Mouse (Mus musculus): ENCODE data around the gene Foxa1. TPM values are rescaled to one million over a fixed set of nuclear protein-coding genes. Genes with fewer than 3 reads are reported as not detected.

Gene Foxa1
- polyA plus RNA-seq (2015; fragmentation: Nextera tagmentation; extraction: Ambion mirVana): 14.8 and 18.0 TPM in 2 replicates

DNA sequence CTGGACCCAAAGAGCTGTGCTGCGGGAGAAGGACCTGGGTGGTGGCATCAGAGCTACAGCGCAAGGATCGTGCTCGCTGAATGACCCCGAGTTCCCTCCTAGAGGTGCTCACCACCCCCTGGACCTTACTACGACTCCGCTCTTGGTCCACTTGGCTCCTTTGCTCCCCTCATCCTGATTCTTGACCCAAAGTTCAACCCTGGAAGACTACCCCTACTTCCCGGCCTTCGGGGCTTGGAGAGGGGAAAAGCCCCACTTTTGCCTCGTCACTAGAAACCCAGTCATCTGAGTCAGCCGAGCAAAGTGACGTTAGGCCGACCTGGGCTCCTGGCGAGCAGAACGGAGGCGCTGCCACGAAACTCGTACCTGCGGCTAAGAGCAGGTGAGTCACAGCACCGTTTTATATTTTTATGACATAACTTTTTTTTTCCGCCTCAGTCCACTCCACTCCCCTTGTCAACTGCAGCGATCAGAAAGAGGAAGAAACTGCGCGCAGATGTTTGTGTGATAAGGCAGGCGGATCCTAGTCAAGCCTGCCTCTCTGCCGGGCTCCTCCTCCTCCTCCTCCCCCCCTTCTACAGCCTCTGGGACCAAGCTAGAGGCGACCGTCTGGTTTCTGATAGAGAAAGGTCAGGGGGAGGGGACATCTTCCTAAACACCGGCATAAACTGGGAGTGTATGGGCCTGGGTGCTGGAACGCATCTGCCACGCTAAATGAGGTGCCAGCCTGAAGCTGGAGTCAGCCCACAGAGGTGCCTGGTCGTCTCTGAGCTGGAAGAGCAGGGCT is at the start of gene Foxa1:
Gene Foxa1 (minus strand): TSS at position 502 of the 787 bp plus-strand sequence.
- no peaks in the 10 kb centered on the region for H3K9me3 ChIP-seq
- H3K27ac ChIP-seq: peak within 1 kb of the TSS; percentile 95
- ATAC-seq (ENCODE audit: borderline replicate concordance, extremely low read depth, low FRiP score, low TSS enrichment): peak; percentile 46; the same call in 1 of the 2 replicates
- H3K9ac ChIP-seq: peak within 1 kb of the TSS; percentile 65
- peak within 1 kb of the TSS; percentile 90 for H3K4me2 ChIP-seq
- peak within 1 kb of the TSS; percentile 58 for H3K4me3 ChIP-seq
- no peaks in the 10 kb centered on the region for H3K36me3 ChIP-seq
- WGBS: 0% methylated on average over 32 of the region's 32 CpGs
- peaks cover 96% of the 10 kb centered on the region for H3K27me3 ChIP-seq
- peaks cover 12% of the 10 kb centered on the region for H3K4me1 ChIP-seq

DNA sequence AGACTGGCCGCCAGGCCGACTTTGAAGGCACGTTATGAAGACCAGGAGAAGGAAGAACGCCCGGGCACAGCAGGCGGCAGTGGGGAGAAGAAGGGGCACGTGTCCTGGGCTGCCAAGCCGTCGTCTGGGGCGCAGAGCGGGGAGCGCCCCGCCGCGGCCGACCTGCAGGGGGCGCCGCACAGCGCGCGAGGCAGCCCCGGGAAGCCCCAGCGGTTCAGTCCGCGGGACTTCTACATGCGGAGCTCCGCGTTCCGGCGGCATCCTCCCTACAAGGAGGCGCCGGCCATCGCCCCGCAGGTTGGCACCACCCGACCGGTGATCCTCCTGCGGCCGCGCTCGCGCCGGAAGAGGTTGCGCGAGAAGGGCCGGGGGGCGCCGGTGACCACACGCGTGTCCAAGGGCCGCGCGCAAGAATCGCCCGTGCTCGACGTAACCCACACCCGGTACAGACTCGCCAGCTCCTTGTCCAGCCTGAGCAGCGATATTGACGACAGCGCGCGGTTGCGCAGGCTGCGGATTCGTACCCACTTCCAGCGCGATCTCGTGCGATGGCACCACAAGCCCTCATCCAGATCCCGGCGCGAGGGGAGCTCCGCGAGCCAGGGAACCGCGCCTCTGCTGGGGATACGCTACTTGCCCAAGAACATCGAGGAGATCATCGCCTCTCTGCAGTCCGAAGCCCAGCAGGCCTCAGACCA is 29.4 kb upstream of the Foxa1 start:
- Histone ChIP-seq H3K27me3 (peaks cover 24% of the 10 kb centered on the region), H3K4me1 (0 out of 2 replicates have a peak, but pooled peaks cover 6% of the 10 kb centered on the region), H3K4me2 (peak overlapping the region; percentile 84), H3K27ac (no peak overlapping the region), H3K9me3 (no peaks in the 10 kb centered on the region), H3K36me3 (0 out of 2 replicates have a peak, but pooled peaks cover 3% of the 10 kb centered on the region), H3K9ac (peak overlapping the region; percentile 5), H3K4me3 (peak overlapping the region; percentile 45)
- WGBS: 4% methylated on average over 65 of the region's 81 CpGs
- peak; percentile 91 for ATAC-seq (ENCODE audit: borderline replicate concordance, extremely low read depth, low FRiP score, low TSS enrichment)

DNA sequence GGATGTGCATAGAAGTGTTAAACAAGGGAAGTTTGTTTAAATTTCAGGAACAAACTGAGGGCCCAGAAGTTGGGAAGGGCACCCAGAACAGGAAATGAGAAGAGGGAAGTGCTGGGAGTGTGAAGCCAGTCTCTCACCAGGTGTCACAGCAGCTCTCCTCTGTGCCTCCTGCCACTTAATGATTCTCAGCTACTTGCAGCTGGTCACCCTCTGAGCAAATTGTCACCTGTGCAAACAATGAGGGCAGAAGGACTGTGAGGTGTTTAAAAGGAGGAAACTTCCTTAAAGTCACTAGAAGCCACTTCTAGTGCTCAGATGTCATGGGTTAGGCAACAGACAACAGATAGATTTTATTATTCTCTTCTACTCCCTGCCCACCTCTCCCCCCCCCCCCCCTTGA is 25.7 kb upstream of the Foxa1 start:
- H3K9ac ChIP-seq: no peak overlapping the region

DNA sequence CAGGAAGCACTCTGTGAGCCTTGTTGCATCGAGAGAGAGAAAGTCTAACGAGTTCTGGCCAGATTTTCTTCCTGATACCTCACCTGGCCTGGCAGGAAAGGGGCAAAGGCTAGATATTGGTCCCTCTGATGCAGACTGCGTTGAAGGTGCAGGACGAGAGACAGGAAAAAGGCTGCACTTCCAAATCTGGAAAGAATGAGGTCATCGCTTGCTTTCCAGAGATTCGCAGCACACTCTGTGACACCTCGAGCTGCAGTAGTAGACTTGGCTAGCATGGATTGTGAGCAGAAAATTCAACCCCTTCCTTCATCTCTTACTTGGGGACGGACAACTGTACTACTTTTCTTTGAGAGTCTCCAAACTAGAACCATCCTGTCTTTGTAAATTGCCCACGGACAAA is 25.1 kb upstream of the Foxa1 start:
- no peak overlapping the region for H3K4me2 ChIP-seq
- H3K9ac ChIP-seq: no peak overlapping the region
- 12% methylated on average over 9 of the region's 9 CpGs for WGBS
- peaks cover 24% of the 10 kb centered on the region for H3K27me3 ChIP-seq
- no peak for ATAC-seq (ENCODE audit: borderline replicate concordance, extremely low read depth, low FRiP score, low TSS enrichment)
- no peak overlapping the region for H3K4me3 ChIP-seq
- 0 out of 2 replicates have a peak, but pooled peaks cover 6% of the 10 kb centered on the region for H3K4me1 ChIP-seq
- H3K36me3 ChIP-seq: no peaks in the 10 kb centered on the region
- no peak overlapping the region for H3K27ac ChIP-seq
- H3K9me3 ChIP-seq: no peaks in the 10 kb centered on the region

More for the DNA sequence above, 25.7 kb upstream of the Foxa1 start:
- 0 out of 2 replicates have a peak, but pooled peaks cover 6% of the 10 kb centered on the region for H3K4me1 ChIP-seq
- H3K4me2 ChIP-seq: no peak overlapping the region
- H3K27ac ChIP-seq: no peak overlapping the region
- ATAC-seq (ENCODE audit: borderline replicate concordance, extremely low read depth, low FRiP score, low TSS enrichment): no peak
- H3K36me3 ChIP-seq: 0 out of 2 replicates have a peak, but pooled peaks cover 3% of the 10 kb centered on the region
- peaks cover 24% of the 10 kb centered on the region for H3K27me3 ChIP-seq
- no peak overlapping the region for H3K4me3 ChIP-seq
- no peaks in the 10 kb centered on the region for H3K9me3 ChIP-seq

DNA sequence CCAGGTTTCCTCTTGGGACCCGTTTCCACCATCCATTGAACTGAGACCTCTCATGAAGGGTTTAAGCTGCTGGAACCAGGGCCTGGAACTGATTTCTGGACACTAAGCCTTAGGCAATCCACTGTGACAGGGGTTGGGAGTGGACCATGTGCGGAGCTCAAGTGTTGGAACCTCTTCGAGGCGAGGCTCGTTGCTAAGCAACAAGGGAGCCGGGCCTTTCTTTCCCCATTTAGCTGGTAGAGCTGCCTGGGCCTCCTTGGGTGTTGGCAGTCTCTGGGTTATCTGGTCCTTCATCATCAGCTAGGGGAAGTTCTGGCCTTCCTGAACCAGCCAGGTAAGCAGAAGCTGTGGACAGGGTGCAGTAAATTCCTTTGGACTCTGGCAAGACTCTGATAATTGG is 17.2 kb upstream of the Foxa1 start, which contains the start of gene Ttc6:
Gene Ttc6 (plus strand): TSS at position 205 of the 400 bp plus-strand sequence.
- no peak within 1 kb of the TSS for H3K4me3 ChIP-seq
- 62% methylated on average over 6 of the region's 6 CpGs for WGBS
- no peaks in the 10 kb centered on the region for H3K36me3 ChIP-seq
- H3K27me3 ChIP-seq: no peaks in the 10 kb centered on the region
- H3K9me3 ChIP-seq: no peaks in the 10 kb centered on the region
- no peak within 1 kb of the TSS for H3K27ac ChIP-seq
- no peaks in the 10 kb centered on the region for H3K4me1 ChIP-seq
- H3K9ac ChIP-seq: no peak within 1 kb of the TSS
- H3K4me2 ChIP-seq: no peak within 1 kb of the TSS
- no peak for ATAC-seq (ENCODE audit: borderline replicate concordance, extremely low read depth, low FRiP score, low TSS enrichment)

DNA sequence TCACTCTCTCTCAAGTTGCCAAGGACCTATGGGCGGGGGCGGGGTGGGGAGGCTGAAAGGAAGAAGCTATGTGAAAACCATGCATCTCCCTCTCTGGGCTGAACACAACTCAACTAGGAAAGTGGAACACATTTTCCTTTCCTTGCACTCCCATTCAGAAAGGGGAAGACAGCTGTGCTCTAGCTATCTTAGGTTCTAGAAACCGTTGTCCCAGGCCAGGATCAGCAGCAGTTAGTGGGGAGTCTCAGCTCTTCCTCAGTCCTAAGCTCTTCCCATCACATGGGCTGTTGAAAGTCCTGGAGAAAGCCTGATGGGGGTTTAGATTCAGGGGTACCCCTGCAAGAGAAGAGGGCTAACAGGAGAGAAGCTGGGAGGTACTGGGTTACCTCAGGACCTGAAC is 7.4 kb upstream of the Foxa1 start:
- 60% methylated on average over 3 of the region's 3 CpGs for WGBS
- H3K4me3 ChIP-seq: no peak overlapping the region
- no peak overlapping the region for H3K27ac ChIP-seq
- H3K4me1 ChIP-seq: peaks cover 6% of the 10 kb centered on the region; the same call in 1 of the 2 replicates
- H3K9me3 ChIP-seq: no peaks in the 10 kb centered on the region
- no peak for ATAC-seq (ENCODE audit: borderline replicate concordance, extremely low read depth, low FRiP score, low TSS enrichment)
- no peak overlapping the region for H3K4me2 ChIP-seq
- H3K36me3 ChIP-seq: no peaks in the 10 kb centered on the region
- H3K9ac ChIP-seq: no peak overlapping the region
- peaks cover 58% of the 10 kb centered on the region for H3K27me3 ChIP-seq

DNA sequence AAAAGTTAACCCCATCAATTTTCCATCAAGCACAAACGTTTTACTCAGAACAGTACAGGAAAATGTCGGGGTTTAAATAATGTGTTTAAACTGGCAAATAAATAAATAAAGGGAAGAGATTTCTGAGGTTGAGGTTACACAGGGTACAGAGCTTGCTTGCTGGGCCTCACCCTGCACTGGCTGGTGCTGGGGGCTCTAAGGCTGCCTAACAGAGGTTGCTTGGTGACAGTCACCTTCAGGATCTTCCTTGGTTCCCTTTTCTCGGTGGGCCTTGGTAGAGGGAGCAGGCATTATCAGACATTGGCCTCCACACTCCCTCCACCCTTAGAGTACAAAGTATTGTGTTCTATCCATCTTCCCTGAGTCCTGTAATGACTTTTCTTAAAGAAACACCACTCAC is 5.6 kb upstream of the Foxa1 start:
- Histone ChIP-seq H3K9me3 (no peaks in the 10 kb centered on the region), H3K4me3 (no peak overlapping the region), H3K4me2 (no peak overlapping the region), H3K9ac (no peak overlapping the region), H3K36me3 (no peaks in the 10 kb centered on the region), H3K27me3 (peaks cover 75% of the 10 kb centered on the region), H3K4me1 (peaks cover 6% of the 10 kb centered on the region; the same call in 1 of the 2 replicates), H3K27ac (no peak overlapping the region)
- no peak for ATAC-seq (ENCODE audit: borderline replicate concordance, extremely low read depth, low FRiP score, low TSS enrichment)
- WGBS: 7% methylated on average over 3 of the region's 3 CpGs

DNA sequence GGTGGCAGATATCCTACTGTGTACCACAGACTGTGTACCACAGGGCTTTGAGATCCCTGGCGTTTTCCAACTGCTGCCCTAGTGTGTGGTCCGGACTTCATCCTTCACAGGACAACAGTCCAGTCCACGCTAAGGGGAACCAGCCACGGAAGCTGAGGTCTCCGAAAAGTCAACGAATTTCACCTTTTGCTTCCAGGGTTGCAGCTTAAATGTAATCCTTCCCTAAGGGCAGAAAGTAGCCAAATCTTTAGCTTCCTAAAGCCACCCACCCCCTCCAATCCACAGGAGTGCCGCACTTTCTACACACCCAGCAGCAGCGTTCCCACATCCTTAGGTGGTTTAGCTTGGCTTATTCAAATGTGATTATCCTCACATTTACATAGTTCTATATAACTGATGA is 4.2 kb upstream of the Foxa1 start:
- H3K36me3 ChIP-seq: no peaks in the 10 kb centered on the region
- H3K4me3 ChIP-seq: no peak overlapping the region
- peak overlapping the region; percentile 90; the same call in 1 of the 2 replicates for H3K4me2 ChIP-seq
- H3K27me3 ChIP-seq: peaks cover 89% of the 10 kb centered on the region
- H3K9me3 ChIP-seq: no peaks in the 10 kb centered on the region
- 17% methylated on average over 8 of the region's 8 CpGs for WGBS
- ATAC-seq (ENCODE audit: borderline replicate concordance, extremely low read depth, low FRiP score, low TSS enrichment): no peak
- no peak overlapping the region for H3K27ac ChIP-seq
- H3K4me1 ChIP-seq: peaks cover 6% of the 10 kb centered on the region; the same call in 1 of the 2 replicates
- H3K9ac ChIP-seq: no peak overlapping the region

DNA sequence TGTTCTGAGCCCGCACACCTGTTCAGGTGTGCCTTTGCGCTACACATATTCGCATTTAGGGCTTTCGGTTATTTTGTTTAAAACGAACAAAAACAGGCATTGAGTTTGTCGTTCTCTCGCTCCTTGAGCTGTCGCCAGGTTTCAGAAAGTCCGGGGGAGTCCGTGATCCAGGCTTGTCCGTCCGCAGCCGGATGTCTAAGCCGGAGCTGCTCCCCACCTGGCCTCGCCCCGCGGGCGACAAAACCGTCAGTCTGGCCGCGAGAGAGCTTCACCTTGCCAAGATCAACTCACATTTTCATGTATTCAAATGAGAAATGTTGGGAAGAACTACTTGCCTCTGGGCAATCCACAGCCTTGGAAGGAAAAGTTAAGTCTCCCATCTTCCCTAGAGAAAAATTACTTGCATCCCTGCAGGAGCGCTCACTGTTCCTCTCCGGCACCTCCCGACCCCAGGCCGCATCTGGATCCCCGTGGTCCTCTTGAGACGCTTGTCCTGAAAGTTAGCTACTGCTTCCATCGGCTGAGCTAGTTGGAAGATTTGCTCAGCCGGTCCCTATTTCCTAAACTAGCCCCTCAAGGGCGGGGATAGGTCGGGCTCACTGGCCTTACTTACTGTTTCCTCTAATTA is 3.6 kb upstream of the Foxa1 start:
- H3K4me3 ChIP-seq: peak overlapping the region; percentile 19
- ATAC-seq (ENCODE audit: borderline replicate concordance, extremely low read depth, low FRiP score, low TSS enrichment): no peak
- peaks cover 95% of the 10 kb centered on the region for H3K27me3 ChIP-seq
- 5% methylated on average over 31 of the region's 31 CpGs for WGBS
- peaks cover 10% of the 10 kb centered on the region for H3K4me1 ChIP-seq
- peak overlapping the region; percentile 90 for H3K4me2 ChIP-seq
- H3K36me3 ChIP-seq: no peaks in the 10 kb centered on the region
- H3K9ac ChIP-seq: peak overlapping the region; percentile 29
- no peaks in the 10 kb centered on the region for H3K9me3 ChIP-seq
- H3K27ac ChIP-seq: no peak overlapping the region

DNA sequence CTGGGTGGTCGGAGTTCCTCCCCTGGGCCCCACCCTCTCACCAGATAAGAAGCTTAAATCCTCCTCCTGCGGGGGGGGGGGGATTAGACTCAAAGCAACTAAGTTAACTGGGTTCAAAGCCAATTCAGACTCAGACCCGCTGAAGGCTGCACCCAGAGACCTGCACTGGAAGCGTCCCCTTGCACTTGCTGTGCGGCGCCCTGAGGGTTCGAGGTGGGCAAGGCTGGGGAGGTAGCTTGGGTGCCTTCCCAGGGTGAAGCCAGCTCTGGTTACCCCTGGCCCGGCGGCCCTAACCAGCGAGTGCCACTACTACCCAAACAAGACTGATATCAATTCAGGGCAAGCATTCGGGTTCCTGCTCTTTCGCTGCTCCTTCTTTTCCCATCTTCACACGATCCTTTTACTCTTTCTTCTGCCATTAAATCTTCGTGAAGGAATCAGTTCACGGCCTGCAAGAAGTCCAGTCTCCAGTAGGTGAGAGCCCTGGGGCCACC is 3.0 kb upstream of the Foxa1 start:
- 4% methylated on average over 15 of the region's 15 CpGs for WGBS
- peak overlapping the region; percentile 90 for H3K4me2 ChIP-seq
- H3K4me1 ChIP-seq: peaks cover 12% of the 10 kb centered on the region
- peaks cover 98% of the 10 kb centered on the region for H3K27me3 ChIP-seq
- H3K27ac ChIP-seq: no peak overlapping the region
- H3K9ac ChIP-seq: peak overlapping the region; percentile 29
- no peaks in the 10 kb centered on the region for H3K36me3 ChIP-seq
- no peaks in the 10 kb centered on the region for H3K9me3 ChIP-seq
- ATAC-seq (ENCODE audit: borderline replicate concordance, extremely low read depth, low FRiP score, low TSS enrichment): no peak
- peak overlapping the region; percentile 19 for H3K4me3 ChIP-seq

DNA sequence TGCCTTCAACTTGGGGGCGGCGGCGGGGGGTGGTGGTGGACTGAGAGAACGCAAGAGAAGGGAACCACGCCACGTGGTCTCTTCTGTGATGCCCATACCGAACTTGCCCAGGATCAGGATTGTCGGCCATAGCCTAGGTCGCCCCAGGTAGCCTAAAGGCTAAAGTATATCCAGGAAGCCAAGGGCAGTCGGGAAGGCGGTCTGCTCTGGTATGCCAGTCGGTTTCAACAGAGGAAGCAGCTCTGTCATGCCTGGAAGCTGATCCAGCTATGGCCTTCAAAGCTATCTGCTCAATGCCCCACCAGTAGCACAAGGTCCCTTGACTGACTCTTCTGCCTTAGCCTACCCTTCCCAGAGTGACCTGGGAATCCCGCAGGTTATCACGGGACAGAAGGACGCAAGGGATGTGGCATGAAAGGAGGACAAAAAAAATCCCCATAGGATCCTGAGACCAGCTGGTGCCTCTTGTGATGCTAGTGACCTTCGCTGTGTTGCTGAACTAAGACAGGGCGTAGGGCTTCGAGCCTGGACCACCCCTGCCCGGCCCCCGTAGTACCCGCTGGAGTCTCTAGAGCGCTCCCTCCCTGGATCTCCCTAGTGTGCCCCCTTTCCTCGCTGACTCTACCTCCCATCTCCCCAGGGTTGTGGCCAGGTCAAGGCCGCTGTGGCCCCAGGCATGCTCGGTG is 2.4 kb upstream of the Foxa1 start:
- peak overlapping the region; percentile 29; the same call in 1 of the 2 replicates for H3K9ac ChIP-seq
- H3K36me3 ChIP-seq: no peaks in the 10 kb centered on the region
- WGBS: 5% methylated on average over 25 of the region's 25 CpGs
- peak overlapping the region; percentile 90 for H3K4me2 ChIP-seq
- peak overlapping the region; percentile 58 for H3K4me3 ChIP-seq
- H3K27me3 ChIP-seq: peaks cover 98% of the 10 kb centered on the region
- peaks cover 12% of the 10 kb centered on the region for H3K4me1 ChIP-seq
- H3K27ac ChIP-seq: peak overlapping the region; percentile 48
- ATAC-seq (ENCODE audit: borderline replicate concordance, extremely low read depth, low FRiP score, low TSS enrichment): no peak
- H3K9me3 ChIP-seq: no peaks in the 10 kb centered on the region

Measured in lung, embryonic 15.5 days (tissue).